Mouse (Mus musculus): ENCODE measurements around the gene Dnajb14.
"Not testable (repeated sequence)": the region's sequence is repeated elsewhere in the genome, so short reads cannot be mapped to it uniquely, and the experiment has no call there.

The Dnajb14 gene

GRCm38 (mm10) chr3:137863330-137864123, 3.9 kb upstream of the Dnajb14 start:
- DNase-seq (ENCODE audit: low spot score in 2 of 2), result no peak

GRCm38 (mm10) chr3:137864124-137864987, 3.1 kb upstream of the Dnajb14 start, which contains the start of gene H2afz:
Gene H2afz (plus strand): TSS chr3:137864487.
- DNase-seq (ENCODE audit: low spot score in 2 of 2), result peak; percentile 96 to 97

- peak; percentile 77 to 78 for DNase-seq (ENCODE audit: low spot score in 2 of 2)
These were observed 2.2 kb upstream of the Dnajb14 start for GRCm38 (mm10) chr3:137864988-137865982.

- no peak for DNase-seq (ENCODE audit: low spot score in 2 of 2)
These were observed 390 bp upstream of the Dnajb14 start for GRCm38 (mm10) chr3:137867133-137867436.

- no peak for DNase-seq (ENCODE audit: low spot score in 2 of 2)
These were observed 829 bp downstream of the Dnajb14 start for GRCm38 (mm10) chr3:137868094-137868913.

- DNase-seq (ENCODE audit: low spot score in 2 of 2), result no peak
These were observed 1.9 kb downstream of the Dnajb14 start for GRCm38 (mm10) chr3:137869395-137869794.

- DNase-seq (ENCODE audit: low spot score in 2 of 2), result no peak
These were observed 11.8 kb downstream of the Dnajb14 start for GRCm38 (mm10) chr3:137879313-137879712.

GRCm38 (mm10) chr3:137880109-137880748, 12.8 kb downstream of the Dnajb14 start:
- DNase-seq (ENCODE audit: low spot score in 2 of 2), result no peak

- DNase-seq (ENCODE audit: low spot score in 2 of 2), result no peak
These were observed 13.6 kb downstream of the Dnajb14 start for GRCm38 (mm10) chr3:137881093-137881492.

GRCm38 (mm10) chr3:137887961-137888360, 20.5 kb downstream of the Dnajb14 start:
- no peak for DNase-seq (ENCODE audit: low spot score in 2 of 2)

GRCm38 (mm10) chr3:137891089-137891488, 23.6 kb downstream of the Dnajb14 start:
- DNase-seq (ENCODE audit: low spot score in 2 of 2), result no peak

- no peak for DNase-seq (ENCODE audit: low spot score in 2 of 2)
These were observed 24.6 kb downstream of the Dnajb14 start for GRCm38 (mm10) chr3:137892118-137892517.

GRCm38 (mm10) chr3:137893789-137894188, 26.3 kb downstream of the Dnajb14 start:
- DNase-seq (ENCODE audit: low spot score in 2 of 2), result no peak

- DNase-seq (ENCODE audit: low spot score in 2 of 2), result no peak
These were observed 27.7 kb downstream of the Dnajb14 start for GRCm38 (mm10) chr3:137895196-137895595.

- DNase-seq (ENCODE audit: low spot score in 2 of 2), result no peak
These were observed 28.9 kb downstream of the Dnajb14 start for GRCm38 (mm10) chr3:137896386-137896785.

GRCm38 (mm10) chr3:137896867-137897266, 29.4 kb downstream of the Dnajb14 start:
- no peak for DNase-seq (ENCODE audit: low spot score in 2 of 2)

- no peak for DNase-seq (ENCODE audit: low spot score in 2 of 2)
These were observed 30.2 kb downstream of the Dnajb14 start for GRCm38 (mm10) chr3:137897685-137898084.

- DNase-seq (ENCODE audit: low spot score in 2 of 2), result no peak
These were observed 32.7 kb downstream of the Dnajb14 start for GRCm38 (mm10) chr3:137900149-137900548.

GRCm38 (mm10) chr3:137913093-137913492, 45.6 kb downstream of the Dnajb14 start:
- no peak for DNase-seq (ENCODE audit: low spot score in 2 of 2)

- not testable (repeated sequence) for DNase-seq (ENCODE audit: low spot score in 2 of 2)
These were observed 47.1 kb downstream of the Dnajb14 start for GRCm38 (mm10) chr3:137914567-137914966.

Data from right cerebral cortex, postnatal 36 days (tissue).